Mouse (Mus musculus) retina, postnatal 7 days (tissue): ENCODE measurements around the gene Tcte1.

Source experiments
- DNase-seq: peaks from one replicate; pipeline ENCODE4 v3.0.0-alpha.2; 2012; ENCODE audit warnings: low read depth, low spot score

Tcte1 gene

DNA sequence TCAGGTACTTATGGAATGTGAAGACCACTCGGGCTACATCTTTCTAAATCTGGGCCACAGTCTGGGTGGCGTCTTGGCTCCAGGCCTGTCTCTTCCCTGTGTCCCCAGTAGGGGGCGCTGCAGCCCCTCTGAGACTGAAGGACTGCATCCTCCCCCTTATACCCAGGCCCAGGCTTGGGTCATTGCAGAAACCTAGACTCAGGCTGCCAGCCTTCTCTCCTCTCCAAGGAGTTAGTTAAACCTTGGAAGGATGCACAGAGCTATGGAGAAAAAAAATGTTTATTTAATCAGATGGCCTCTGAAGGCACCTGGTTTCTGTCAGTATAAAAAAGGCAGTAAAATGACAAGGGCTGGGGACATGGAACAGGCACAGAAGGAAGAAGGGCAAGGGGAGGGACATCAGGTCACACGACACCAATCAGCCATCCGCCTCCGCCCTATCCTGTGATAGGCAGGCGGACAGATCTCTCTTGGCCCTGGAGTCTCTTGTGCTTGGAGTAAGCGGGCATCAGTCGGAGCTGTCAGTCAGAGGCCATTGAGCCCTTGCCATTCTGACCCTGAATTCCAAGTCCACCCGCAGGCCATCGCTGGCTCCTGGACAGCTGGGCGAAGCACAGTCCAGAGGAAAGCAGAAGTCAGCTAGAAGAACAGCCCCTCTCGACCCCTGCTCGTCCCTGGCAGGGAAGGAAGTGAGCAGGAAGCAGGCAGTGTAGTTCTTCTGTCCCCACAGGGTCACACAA, 61.9 kb downstream of the Tcte1 start:
- peak; percentile 68 for DNase-seq

DNA sequence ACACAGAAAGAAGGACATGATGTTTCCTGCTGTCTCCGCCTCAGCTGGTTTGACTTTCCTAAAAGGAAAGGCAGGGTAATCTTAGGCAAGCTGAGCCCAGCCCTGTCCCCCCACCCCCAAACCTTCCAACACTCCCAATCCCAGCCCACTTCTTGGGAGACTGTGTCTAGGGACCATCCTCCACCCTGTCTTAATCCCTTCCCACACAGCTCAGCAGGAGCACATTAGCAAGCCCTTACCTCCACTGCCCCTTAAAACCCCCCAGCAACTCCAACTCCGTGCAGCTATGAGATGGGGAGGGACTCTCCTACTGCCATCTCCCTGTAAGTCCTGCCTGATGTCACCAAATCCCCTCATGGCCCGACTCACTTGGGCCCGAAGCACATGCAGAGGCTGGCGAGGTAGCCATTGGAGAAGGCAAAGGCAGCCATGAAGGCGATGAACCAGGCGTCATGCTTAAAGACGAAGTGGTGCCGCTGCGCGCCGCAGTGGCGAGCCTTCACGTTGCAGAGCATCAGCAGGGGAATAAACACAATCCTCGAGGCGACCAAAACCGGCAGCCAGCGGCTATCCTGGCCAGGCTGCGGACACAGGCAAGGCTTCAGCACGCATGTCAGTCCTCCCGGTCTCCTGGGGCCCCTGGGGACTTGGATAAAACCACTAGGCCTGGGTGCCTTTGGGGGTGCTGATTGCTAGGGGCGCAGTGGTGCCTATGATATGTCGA, 62.7 kb downstream of the Tcte1 start:
- no peak for DNase-seq

DNA sequence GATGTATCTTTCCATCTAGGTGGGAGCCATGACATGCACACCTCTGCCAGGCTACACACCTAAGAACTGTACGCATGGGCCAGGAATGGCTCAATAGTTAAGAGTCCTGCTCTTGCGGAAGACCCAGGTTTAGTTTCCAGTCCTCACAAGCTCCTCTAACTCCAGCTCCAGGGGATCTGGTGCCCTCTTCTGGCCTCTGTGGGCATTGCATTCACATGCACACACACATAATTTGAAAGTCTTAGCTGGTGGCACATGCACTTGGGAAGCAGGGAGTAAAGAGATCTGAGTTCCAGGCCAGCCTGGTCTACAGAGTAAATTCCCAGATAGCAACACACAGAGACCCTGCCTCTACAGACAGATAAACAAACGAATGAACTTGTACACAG, 63.2 kb downstream of the Tcte1 start:
- no peak for DNase-seq

DNA sequence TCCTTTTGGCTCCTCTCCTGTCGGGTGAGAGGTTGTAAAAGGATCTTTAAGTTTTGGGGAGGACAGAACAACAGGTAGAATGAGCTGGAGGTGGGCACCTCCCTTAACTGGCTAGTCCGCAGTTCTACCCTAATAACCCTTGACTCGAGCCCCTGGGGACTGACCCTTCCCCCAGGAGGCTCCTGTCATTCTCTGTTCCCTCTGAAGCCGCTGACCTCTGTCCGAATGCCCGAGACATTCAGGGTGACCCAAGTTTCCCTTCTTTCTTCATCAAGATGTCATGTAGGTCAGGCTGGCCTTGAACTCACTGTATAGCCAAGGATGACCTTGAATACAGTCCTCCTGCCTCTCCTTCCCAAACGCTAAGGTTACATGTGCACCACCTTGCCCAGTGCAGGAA, 65.1 kb downstream of the Tcte1 start:
- no peak for DNase-seq

DNA sequence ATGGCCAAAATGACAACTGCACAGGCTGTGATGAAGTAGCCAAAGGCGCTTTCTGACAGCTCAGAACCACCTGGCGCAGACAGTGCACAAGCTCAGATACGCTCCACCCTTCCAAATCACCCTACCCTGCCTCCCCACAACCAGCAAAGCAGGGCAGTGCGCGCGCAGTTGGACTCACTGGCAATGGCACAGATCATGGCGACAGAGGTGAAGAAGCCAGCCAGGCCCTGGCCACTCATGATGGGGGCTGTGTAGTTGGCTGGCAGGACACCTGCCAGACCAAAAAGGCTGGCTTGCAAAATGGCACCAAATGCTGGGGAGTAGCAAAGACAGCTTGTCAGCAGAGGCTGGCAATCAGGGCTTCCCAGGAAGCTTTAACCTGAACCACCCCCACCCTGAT, 66.0 kb downstream of the Tcte1 start:
- no peak for DNase-seq

DNA sequence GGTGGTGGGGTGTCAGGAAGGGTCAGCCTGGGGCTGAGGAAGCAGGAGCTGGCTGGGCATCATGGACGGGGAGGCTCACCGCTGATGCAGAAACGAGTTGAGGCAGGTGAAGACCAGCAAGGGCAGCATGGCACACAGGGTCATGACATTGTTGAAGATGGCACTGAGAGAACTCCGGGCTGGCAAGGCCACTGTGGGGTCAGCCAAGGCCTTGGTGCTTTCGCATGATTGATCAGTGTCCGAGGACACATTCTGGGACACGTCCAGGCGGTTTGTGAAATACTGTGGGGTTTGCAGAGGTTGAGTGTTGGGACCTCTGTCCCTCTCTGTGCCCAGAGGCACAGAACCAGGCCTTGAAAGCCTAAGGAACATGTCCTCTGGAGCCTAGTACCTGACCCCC, 66.6 kb downstream of the Tcte1 start:
- no peak for DNase-seq

DNA sequence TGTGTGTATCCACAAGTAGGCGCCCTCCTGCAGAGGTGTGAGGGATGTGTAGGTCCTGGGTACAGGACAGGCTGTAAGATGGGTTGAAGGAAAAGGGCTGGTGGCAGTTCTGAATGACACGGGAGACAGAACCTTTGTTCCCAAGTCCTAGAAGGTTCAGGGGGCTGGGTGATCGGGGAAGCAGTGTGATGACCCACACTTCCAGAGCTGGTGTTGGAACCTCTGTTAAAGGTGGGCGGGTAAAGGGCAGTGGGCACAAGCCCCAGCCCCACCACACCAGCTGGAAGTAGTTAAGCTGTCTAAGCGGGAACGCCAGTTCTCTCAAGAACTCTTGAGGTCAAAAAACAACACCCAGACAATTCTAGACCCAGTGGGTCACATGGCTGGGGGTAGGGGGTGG, 67.2 kb downstream of the Tcte1 start:
- DNase-seq, result no peak

DNA sequence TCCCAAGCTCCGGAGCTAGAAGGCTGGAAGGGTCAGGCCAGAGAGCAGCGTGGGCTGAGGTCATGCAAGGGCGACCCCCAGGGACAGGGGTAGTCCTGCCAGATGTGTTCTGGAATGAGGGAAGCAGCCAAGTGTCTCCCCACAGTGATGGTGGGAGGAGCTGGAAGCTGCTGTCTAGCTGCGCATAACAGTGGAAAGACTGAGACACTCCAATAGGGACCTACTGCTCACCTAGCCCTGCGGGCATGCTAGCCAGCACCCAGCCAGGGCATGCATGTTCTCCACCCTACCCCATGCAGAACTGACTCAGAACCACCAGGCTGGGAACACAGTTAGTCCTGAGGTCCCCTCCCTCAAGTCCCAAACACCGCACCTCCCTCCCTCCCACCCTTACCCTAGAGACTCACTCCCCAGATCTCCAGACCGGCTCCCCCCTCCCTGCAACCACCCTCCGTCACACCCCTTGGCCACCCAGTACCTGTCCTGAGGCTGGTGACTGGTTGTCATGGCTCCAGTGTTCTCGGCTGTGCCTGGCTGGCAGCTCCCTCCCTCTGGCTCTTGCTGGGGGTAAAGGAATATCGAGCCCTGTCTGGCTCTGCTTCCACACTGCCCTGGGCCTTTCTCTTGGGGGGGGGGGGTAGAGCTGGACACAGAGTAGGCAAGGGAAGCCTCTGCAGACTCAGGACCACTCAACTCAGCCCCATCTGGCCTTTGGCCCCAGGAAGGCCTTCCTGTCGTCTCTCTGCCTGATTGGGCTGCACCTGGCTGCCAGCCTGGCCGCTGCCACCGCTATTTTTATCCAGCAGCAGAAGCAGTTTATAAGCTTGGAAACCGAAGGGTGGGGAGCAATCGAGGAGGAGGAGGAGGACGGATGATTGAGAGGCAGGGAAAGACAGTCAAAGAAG, 68.7 kb downstream of the Tcte1 start:
- DNase-seq, result no peak
